Mouse (Mus musculus): ENCODE data around the gene Wdsub1.
"Not testable (repeated sequence)": the region's sequence is repeated elsewhere in the genome, so short reads cannot be mapped to it uniquely, and the experiment has no call there.

Gene Wdsub1

GRCm38 (mm10) chr2:59881831-59882741 is at the start of gene Wdsub1:
Wdsub1 (minus strand) TSS chr2:59882591.
- peak; percentile 95 for DNase-seq (ENCODE audit: low spot score)

GRCm38 (mm10) chr2:59913610-59914009 is 31.2 kb upstream of the Wdsub1 start:
- DNase-seq (ENCODE audit: low spot score), result no peak

- no peak for DNase-seq (ENCODE audit: low spot score)
Measured at GRCm38 (mm10) chr2:59908048-59908447, 25.7 kb upstream of the Wdsub1 start.

- no peak for DNase-seq (ENCODE audit: low spot score)
Measured at GRCm38 (mm10) chr2:59904007-59904406, 21.6 kb upstream of the Wdsub1 start.

GRCm38 (mm10) chr2:59898666-59899065 is 16.3 kb upstream of the Wdsub1 start:
- DNase-seq (ENCODE audit: low spot score), result no peak

GRCm38 (mm10) chr2:59898105-59898504 is 15.7 kb upstream of the Wdsub1 start:
- no peak for DNase-seq (ENCODE audit: low spot score)

GRCm38 (mm10) chr2:59896837-59897236 is 14.4 kb upstream of the Wdsub1 start:
- DNase-seq (ENCODE audit: low spot score), result no peak

- peak; percentile 96 for DNase-seq (ENCODE audit: low spot score)
Measured at GRCm38 (mm10) chr2:59896400-59896799, 14.0 kb upstream of the Wdsub1 start.

- DNase-seq (ENCODE audit: low spot score), result no peak
Measured at GRCm38 (mm10) chr2:59889699-59890098, 7.3 kb upstream of the Wdsub1 start.

- DNase-seq (ENCODE audit: low spot score), result no peak
Measured at GRCm38 (mm10) chr2:59882742-59883281, 421 bp upstream of the Wdsub1 start.

GRCm38 (mm10) chr2:59881404-59881803 is 987 bp downstream of the Wdsub1 start:
- no peak for DNase-seq (ENCODE audit: low spot score)

- DNase-seq (ENCODE audit: low spot score), result no peak
Measured at GRCm38 (mm10) chr2:59878221-59878620, 4.2 kb downstream of the Wdsub1 start.

GRCm38 (mm10) chr2:59877335-59877734 is 5.1 kb downstream of the Wdsub1 start:
- DNase-seq (ENCODE audit: low spot score), result no peak

- DNase-seq (ENCODE audit: low spot score), result no peak
Measured at GRCm38 (mm10) chr2:59876482-59876881, 5.9 kb downstream of the Wdsub1 start.

GRCm38 (mm10) chr2:59870526-59870925 is 11.9 kb downstream of the Wdsub1 start:
- DNase-seq (ENCODE audit: low spot score), result peak; percentile 38

GRCm38 (mm10) chr2:59862618-59863017 is 19.8 kb downstream of the Wdsub1 start:
- DNase-seq (ENCODE audit: low spot score), result no peak

- DNase-seq (ENCODE audit: low spot score), result no peak
Measured at GRCm38 (mm10) chr2:59854363-59854762, 28.0 kb downstream of the Wdsub1 start.

GRCm38 (mm10) chr2:59853543-59853942 is 28.8 kb downstream of the Wdsub1 start:
- DNase-seq (ENCODE audit: low spot score), result no peak

GRCm38 (mm10) chr2:59852916-59853315 is 29.5 kb downstream of the Wdsub1 start:
- no peak for DNase-seq (ENCODE audit: low spot score)

GRCm38 (mm10) chr2:59851885-59852284 is 30.5 kb downstream of the Wdsub1 start:
- not testable (repeated sequence) for DNase-seq (ENCODE audit: low spot score)

- no peak for DNase-seq (ENCODE audit: low spot score)
Measured at GRCm38 (mm10) chr2:59843848-59844247, 38.5 kb downstream of the Wdsub1 start.

GRCm38 (mm10) chr2:59843156-59843555 is 39.2 kb downstream of the Wdsub1 start:
- no peak for DNase-seq (ENCODE audit: low spot score)

- no peak for DNase-seq (ENCODE audit: low spot score)
Measured at GRCm38 (mm10) chr2:59842556-59843008, 39.8 kb downstream of the Wdsub1 start.
